Mouse (Mus musculus) CH12.LX (cell line): Measurements from ENCODE around the gene Il6ra. TPM values are rescaled to one million over a fixed set of nuclear protein-coding genes. Genes with fewer than 3 reads are reported as not detected.

Experiments
- DNase-seq: peaks from one replicate; pipeline ENCODE4 v3.0.0-alpha.2; 2013; ENCODE audit errors: extremely low read depth
- H3K27ac ChIP-seq: 2 replicates; pipeline ENCODE4 v1.5.1; 2012; ENCODE audit warnings: low read depth, mild to moderate bottlenecking, control low read depth, moderate library complexity; ENCODE audit not compliant: insufficient read depth
- H3K27me3 ChIP-seq: replicated peaks from 2 replicates; pipeline ENCODE3; 2012; ENCODE audit warnings: inconsistent platforms
- H3K36me3 ChIP-seq, 2 experiments: replicated peaks in 1 of 2; 2 replicates each; pipeline versions ENCODE3 to v1.6.1; 2012; ENCODE audit warnings: inconsistent platforms in 1 of 2, low read length in 1 of 2, mild to moderate bottlenecking in 1 of 2, mixed read lengths in 1 of 2, moderate library complexity in 1 of 2; ENCODE audit not compliant: control insufficient read depth in 1 of 2, insufficient read depth in 1 of 2
- H3K4me1 ChIP-seq, 2 experiments: 2 replicates each; pipeline ENCODE4 v1.6.1; 2012; ENCODE audit warnings: inconsistent platforms in 1 of 2, moderate library complexity in 1 of 2; ENCODE audit not compliant: insufficient read depth in 2 of 2, control insufficient read depth in 1 of 2
- H3K4me2 ChIP-seq: 2 replicates; pipeline ENCODE4 v1.6.1; 2012; ENCODE audit warnings: low read depth, mild to moderate bottlenecking, control low read depth; ENCODE audit not compliant: poor library complexity, insufficient read depth, severe bottlenecking
- H3K4me3 ChIP-seq, 3 experiments: fragments of 150-350 bp in 1 of 3; sonication (generic) in 1 of 3; replicated peaks in 1 of 3; 2 replicates each; pipeline versions ENCODE3 to v1.5.1; 2011 to 2012; ENCODE audit warnings: low read depth in 2 of 3, low read length in 2 of 3, mild to moderate bottlenecking in 2 of 3, moderate library complexity in 2 of 3, control low read depth in 1 of 3, improper control_type of control experiment in 1 of 3, inconsistent platforms in 1 of 3, mixed read lengths in 1 of 3; ENCODE audit not compliant: poor library complexity in 1 of 3
- H3K79me2 ChIP-seq: replicated peaks from 2 replicates; pipeline ENCODE4 v1.6.1; 2012; ENCODE audit warnings: mild to moderate bottlenecking, moderate library complexity; ENCODE audit not compliant: control insufficient read depth, poor library complexity, insufficient read depth, severe bottlenecking; ENCODE audit errors: extremely low read depth
- H3K9ac ChIP-seq: 2 replicates; pipeline ENCODE4 v1.6.1; 2012; ENCODE audit warnings: low read depth, mild to moderate bottlenecking, control low read depth, moderate library complexity; ENCODE audit not compliant: insufficient read depth
- H3K9me3 ChIP-seq: replicated peaks from 2 replicates; pipeline ENCODE3; 2012; ENCODE audit warnings: low read length, inconsistent platforms, mixed read lengths
- BHLHE40 ChIP-seq: IDR thresholded peaks from 2 replicates; pipeline ENCODE4 v1.6.1; 2011; ENCODE audit warnings: mild to moderate bottlenecking, low read depth, low read length, improper control_type of control experiment
- CHD1 ChIP-seq: IDR thresholded peaks from 2 replicates; pipeline ENCODE4 v1.6.1; 2012; ENCODE audit warnings: low read depth, low read length, improper control_type of control experiment, inconsistent platforms
- CTCF ChIP-seq, 2 experiments: IDR thresholded peaks in 1 of 2; conservative IDR thresholded peaks in 1 of 2; 2 replicates each; pipeline ENCODE4 v1.5.1; 2011 to 2012; ENCODE audit warnings: low read depth in 2 of 2, low read length in 2 of 2, improper control_type of control experiment in 1 of 2, inconsistent platforms in 1 of 2, mild to moderate bottlenecking in 1 of 2, moderate library complexity in 1 of 2
- E2F4 ChIP-seq: IDR thresholded peaks from 2 replicates; pipeline ENCODE4 v1.6.1; 2011; ENCODE audit warnings: low read depth, low read length, improper control_type of control experiment; ENCODE audit not compliant: insufficient replicate concordance
- ELF1 ChIP-seq: IDR thresholded peaks from 2 replicates; pipeline ENCODE4 v1.6.1; 2014; ENCODE audit warnings: low read depth, mild to moderate bottlenecking, inconsistent platforms, low read length, improper control_type of control experiment
- EP300 ChIP-seq: IDR thresholded peaks from 2 replicates; pipeline ENCODE4 v1.6.1; 2011; ENCODE audit warnings: low read length, improper control_type of control experiment
- ETS1 ChIP-seq: conservative IDR thresholded peaks from 2 replicates; pipeline ENCODE4 v1.6.1; 2012; ENCODE audit warnings: low read depth, mild to moderate bottlenecking, inconsistent platforms, low read length, improper control_type of control experiment, moderate library complexity
- HCFC1 ChIP-seq: IDR thresholded peaks from 2 replicates; pipeline ENCODE4 v1.6.1; 2012; ENCODE audit warnings: low read depth, mild to moderate bottlenecking, inconsistent platforms, low read length, improper control_type of control experiment
- IRF4 ChIP-seq: IDR thresholded peaks from 2 replicates; pipeline ENCODE4 v1.6.1; 2014; ENCODE audit warnings: low read depth, mild to moderate bottlenecking, inconsistent platforms, low read length, improper control_type of control experiment
- JUN ChIP-seq: IDR thresholded peaks from 2 replicates; pipeline ENCODE4 v1.6.1; 2011; ENCODE audit warnings: low read depth, mild to moderate bottlenecking, low read length, improper control_type of control experiment, moderate library complexity; ENCODE audit not compliant: insufficient read depth
- JUND ChIP-seq: conservative IDR thresholded peaks from 2 replicates; pipeline ENCODE4 v1.6.1; 2011; ENCODE audit warnings: low read depth, low read length, improper control_type of control experiment
- MAFK ChIP-seq: IDR thresholded peaks from 2 replicates; pipeline ENCODE4 v1.6.1; 2011; ENCODE audit warnings: low read length, improper control_type of control experiment; ENCODE audit not compliant: insufficient replicate concordance
- MAX ChIP-seq: IDR thresholded peaks from 2 replicates; pipeline ENCODE4 v1.6.1; 2011; ENCODE audit warnings: low read length, improper control_type of control experiment
- MAZ ChIP-seq: IDR thresholded peaks from 2 replicates; pipeline ENCODE4 v1.6.1; 2012; ENCODE audit warnings: low read depth, mild to moderate bottlenecking, inconsistent platforms, low read length, improper control_type of control experiment, moderate library complexity
- MEF2A ChIP-seq: IDR thresholded peaks from 2 replicates; pipeline ENCODE4 v1.6.1; 2014; ENCODE audit warnings: low read depth, mild to moderate bottlenecking, inconsistent platforms, low read length, improper control_type of control experiment, borderline replicate concordance
- MXI1 ChIP-seq: IDR thresholded peaks from 2 replicates; pipeline ENCODE4 v1.6.1; 2011; ENCODE audit warnings: mild to moderate bottlenecking, low read depth, low read length, improper control_type of control experiment
- NRF1 ChIP-seq: IDR thresholded peaks from 2 replicates; pipeline ENCODE4 v1.6.1; 2014; ENCODE audit warnings: low read depth, mild to moderate bottlenecking, inconsistent platforms, low read length, improper control_type of control experiment, moderate library complexity
- PAX5 ChIP-seq: IDR thresholded peaks from 2 replicates; pipeline ENCODE4 v1.6.1; 2012; ENCODE audit warnings: low read length, inconsistent platforms, mixed read lengths
- POLR2A ChIP-seq: IDR thresholded peaks from 2 replicates; pipeline ENCODE4 v1.6.1; 2011; ENCODE audit warnings: low read depth, mild to moderate bottlenecking, improper control_type of control experiment, low read length
- POLR2AphosphoS2 ChIP-seq: IDR thresholded peaks from 2 replicates; pipeline ENCODE4 v1.6.1; 2011; ENCODE audit warnings: low read depth, low read length, improper control_type of control experiment
- RAD21 ChIP-seq: IDR thresholded peaks from 2 replicates; pipeline ENCODE4 v1.6.1; 2011; ENCODE audit warnings: low read depth, mild to moderate bottlenecking, low read length, improper control_type of control experiment, moderate library complexity
- RCOR1 ChIP-seq: conservative IDR thresholded peaks from 2 replicates; pipeline ENCODE4 v1.6.1; 2012; ENCODE audit warnings: low read depth, mild to moderate bottlenecking, inconsistent platforms, low read length, improper control_type of control experiment
- SIN3A ChIP-seq: IDR thresholded peaks from 2 replicates; pipeline ENCODE4 v1.6.1; 2012; ENCODE audit warnings: low read length, improper control_type of control experiment, inconsistent platforms
- SMC3 ChIP-seq: IDR thresholded peaks from 2 replicates; pipeline ENCODE4 v1.6.1; 2011; ENCODE audit warnings: low read depth, low read length, improper control_type of control experiment
- TCF12 ChIP-seq: IDR thresholded peaks from 2 replicates; pipeline ENCODE4 v1.6.1; 2014; ENCODE audit warnings: low read depth, mild to moderate bottlenecking, inconsistent platforms, low read length, improper control_type of control experiment
- USF1 ChIP-seq: IDR thresholded peaks from 2 replicates; pipeline ENCODE4 v1.6.1; 2014; ENCODE audit warnings: low read depth, mild to moderate bottlenecking, inconsistent platforms, low read length, improper control_type of control experiment
- USF2 ChIP-seq: conservative IDR thresholded peaks from 2 replicates; pipeline ENCODE4 v1.6.1; 2011; ENCODE audit warnings: low read depth, low read length, improper control_type of control experiment
- ZC3H11A ChIP-seq: IDR thresholded peaks from 2 replicates; pipeline ENCODE4 v1.6.1; 2012; ENCODE audit warnings: low read depth, mild to moderate bottlenecking, inconsistent platforms, low read length, improper control_type of control experiment
- ZMIZ1 ChIP-seq: IDR thresholded peaks from 2 replicates; pipeline ENCODE4 v1.6.1; 2012; ENCODE audit warnings: low read depth, mild to moderate bottlenecking, inconsistent platforms, low read length, improper control_type of control experiment
- dilution Hi-C: fragments of 300-500 bp; cut with MboI; formaldehyde crosslinking; loops from 2 replicates; pipeline ENCODE4 v1.14.3; 2020; ENCODE audit warnings: low sequenced_read_pairs; ENCODE audit not compliant: extremely low pct_unique_long_range_greater_than_20kb, extremely low pct_ligation_motif_present
- in situ Hi-C: fragments of 300-500 bp; cut with MboI; formaldehyde crosslinking; loops from 3 replicates; pipeline ENCODE4 v1.14.3; 2019; ENCODE audit warnings: low sequenced_read_pairs, low pct_ligation_motif_present, low pct_unique_long_range_greater_than_20kb, mixed read lengths
- polyA plus RNA-seq: library from polyadenylated mRNA; unstranded; fragments of >175 nt; gene quantifications from 2 replicates; pipeline ENCODE4 v1.2.1, GENCODE M21; 2012; ENCODE audit warnings: low read depth; ENCODE audit not compliant: insufficient read length
- total RNA-seq, 2 experiments: library from RNA; depleted of rRNA; stranded (reverse); fragments of 300-350 nt in 1 of 2; fragments of >200 nt in 1 of 2; gene quantifications; 2 replicates each; pipeline ENCODE4 v1.2.3; 2012 to 2014

Gene Il6ra
- total and polyA plus RNA-seq, 3 experiments, result 1.4 to 4.8 (median 1.6) TPM

GRCm38 (mm10) chr3:89869556-89869955 lies 43.4 kb downstream of the Il6ra start:
- Histone ChIP-seq H3K36me3 (peaks cover 0 to 2% of the 10 kb centered on the region in 2 experiments), H3K27me3 (peaks cover 2% of the 10 kb centered on the region), H3K79me2 (no peaks in the 10 kb centered on the region), H3K9ac (no peak overlapping the region), H3K9me3 (peaks cover 7% of the 10 kb centered on the region), H3K4me3 (no peak overlapping the region), H3K27ac (no peak overlapping the region)
- DNase-seq, result peak; percentile 88
- in situ Hi-C loops, result no loop called here
- TF ChIP-seq MAX (no peak), ETS1 (peak; percentile 73), MEF2A (peak; percentile 80), E2F4 (no peak), ZMIZ1 (no peak), POLR2A (peak; percentile 42; the same call in 1 of the 2 replicates), ZC3H11A (no peak), MAFK (peak; percentile 84), BHLHE40 (peak; percentile 89), USF2 (no peak), TCF12 (peak; percentile 94), SMC3 (peak; percentile 20), MXI1 (peak; percentile 74; the same call in 1 of the 2 replicates), IRF4 (peak; percentile 79; the same call in 1 of the 2 replicates), HCFC1 (no peak), EP300 (peak; percentile 85), JUN (no peak), RAD21 (peak; percentile 32), ELF1 (peak; percentile 44; the same call in 1 of the 2 replicates), CTCF (conservative IDR thresholded peaks at IDR 0.05 in 1 of 2, IDR thresholded peaks at IDR 0.05 in 1 of 2; ENCODE audit: low read depth in 2 of 2, low read length in 2 of 2) (peak in 1 of 2 experiments; percentile 12; a peak in 1 of 4 replicates), PAX5 (no peak)
- TF ChIP-seq, all 38 proteins: peak for 13
- H3K4me1 ChIP-seq, result peaks cover 9 to 45% of the 10 kb centered on the region in 2 experiments; a peak in 3 of 4 replicates
- peak overlapping the region; percentile 78; the same call in 1 of the 2 replicates for H3K4me2 ChIP-seq
- dilution Hi-C loops, result no loop called here

GRCm38 (mm10) chr3:89868956-89869355 lies 44.0 kb downstream of the Il6ra start:
- H3K27ac ChIP-seq, result no peak overlapping the region
- TF ChIP-seq SIN3A (no peak), POLR2AphosphoS2 (no peak), JUND (no peak), RAD21 (no peak), POLR2A (no peak), HCFC1 (no peak), EP300 (no peak), E2F4 (no peak), NRF1 (no peak), RCOR1 (no peak), ZMIZ1 (no peak), ELF1 (no peak), MXI1 (no peak), CHD1 (no peak), ETS1 (no peak), BHLHE40 (no peak), MAZ (no peak), MAX (no peak), USF1 (no peak)
- H3K79me2 ChIP-seq, result no peaks in the 10 kb centered on the region
- peaks cover 0 to 2% of the 10 kb centered on the region in 2 experiments for H3K36me3 ChIP-seq
- no peak overlapping the region for H3K4me3 ChIP-seq
- dilution Hi-C loops, result no loop called here
- H3K9me3 ChIP-seq, result peaks cover 7% of the 10 kb centered on the region
- H3K27me3 ChIP-seq, result peaks cover 2% of the 10 kb centered on the region
- in situ Hi-C loops, result no loop called here
- DNase-seq, result no peak
- H3K4me2 ChIP-seq, result no peak overlapping the region
- no peak overlapping the region for H3K9ac ChIP-seq
- H3K4me1 ChIP-seq, result peaks cover 9 to 51% of the 10 kb centered on the region in 2 experiments; a peak in 3 of 4 replicates
